Mouse (Mus musculus) cerebellum, adult 11-12 months (tissue): ENCODE results near the gene Fbxo22.
"Not testable (repeated sequence)": the region's sequence is repeated elsewhere in the genome, so short reads cannot be mapped to it uniquely, and the experiment has no call there.

Experiments used
- DNase-seq: peaks from one replicate; pipeline ENCODE4 v3.0.0; 2022

Gene Fbxo22

GRCm38 (mm10) chr9:55240852-55241251, 32.1 kb downstream of the Fbxo22 start:
- DNase-seq = no peak

GRCm38 (mm10) chr9:55241863-55242685, 33.3 kb downstream of the Fbxo22 start:
- no peak for DNase-seq

GRCm38 (mm10) chr9:55243280-55243679, 34.6 kb downstream of the Fbxo22 start:
- no peak for DNase-seq

DNA sequence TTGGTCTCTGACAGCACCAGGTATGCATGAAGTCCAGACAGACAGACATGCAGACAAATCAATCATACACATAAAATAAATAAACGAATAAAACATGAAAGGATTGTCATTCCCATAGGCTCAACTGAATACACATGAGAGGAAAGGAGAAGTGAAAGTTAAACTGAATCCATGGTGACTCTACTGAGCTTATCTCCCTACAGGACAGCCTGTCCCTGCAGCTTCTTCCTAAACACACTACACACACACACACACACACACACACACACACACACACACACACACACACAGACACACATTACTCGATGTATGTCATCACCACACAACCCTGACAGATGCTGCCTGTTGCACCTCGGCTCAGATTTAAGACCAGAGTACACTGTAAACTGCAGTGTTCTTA, 35.4 kb downstream of the Fbxo22 start:
- DNase-seq = no peak

GRCm38 (mm10) chr9:55245057-55245750, 36.5 kb downstream of the Fbxo22 start:
- DNase-seq = not testable (repeated sequence)

DNA sequence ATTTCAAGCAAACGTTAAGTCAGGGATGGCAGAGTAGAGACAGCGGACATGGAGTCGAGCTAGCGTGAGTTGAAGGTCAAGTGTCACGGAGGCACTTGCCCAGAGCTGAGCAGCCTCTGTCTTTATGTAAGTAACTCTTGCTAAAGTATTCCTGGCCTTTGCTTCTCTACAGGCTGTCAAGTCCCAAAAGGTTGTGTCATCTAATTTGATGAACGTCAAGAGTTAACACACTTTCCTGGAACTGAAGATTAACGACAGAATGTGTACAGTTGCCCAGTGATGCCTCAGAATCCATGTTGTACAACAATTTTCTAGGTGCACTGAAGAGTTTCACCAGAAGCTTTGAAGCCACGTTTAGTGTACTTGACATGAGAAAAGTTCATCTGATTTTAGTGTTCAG, 37.7 kb downstream of the Fbxo22 start:
- DNase-seq = no peak

DNA sequence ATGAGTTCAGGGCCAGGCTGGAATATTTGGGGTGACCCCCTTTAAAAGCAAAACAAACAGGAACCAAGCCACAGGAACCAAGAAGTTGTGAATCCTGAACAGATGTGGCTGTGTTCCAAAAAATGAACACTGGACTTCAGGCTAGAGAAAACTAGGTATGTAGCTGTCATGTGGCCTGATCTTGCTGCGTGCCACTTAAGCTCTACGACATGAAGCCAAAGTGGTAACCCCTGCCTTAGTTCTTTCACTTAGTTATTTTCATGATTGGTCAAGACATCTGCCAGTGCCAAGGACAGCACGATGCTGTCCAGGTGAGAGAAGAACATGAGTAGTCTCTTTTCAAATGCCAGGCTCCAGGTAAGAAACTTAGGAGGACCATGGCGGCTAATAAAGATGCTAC, 38.2 kb downstream of the Fbxo22 start:
- no peak for DNase-seq

DNA sequence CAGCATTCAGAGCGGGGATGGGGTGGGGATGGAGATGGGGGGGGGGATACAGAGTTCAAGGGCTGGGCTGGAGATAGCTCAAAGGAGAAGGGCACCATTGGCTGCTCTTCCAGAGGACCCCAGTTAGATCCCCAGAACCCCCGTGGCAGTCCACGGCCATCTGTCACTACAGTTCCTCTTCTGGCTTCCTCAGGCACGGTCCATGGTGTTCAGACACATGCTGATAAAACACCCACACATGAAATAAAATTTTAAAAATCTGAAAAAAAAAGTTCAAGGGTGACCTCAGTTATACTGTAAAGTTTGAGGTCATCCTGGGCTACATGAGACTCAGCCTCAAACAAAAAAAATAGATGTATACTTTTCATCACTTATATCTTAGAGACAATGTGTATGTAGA, 39.7 kb downstream of the Fbxo22 start:
- no peak for DNase-seq

- no peak for DNase-seq
These were observed 42.0 kb downstream of the Fbxo22 start for GRCm38 (mm10) chr9:55250595-55251247.

DNA sequence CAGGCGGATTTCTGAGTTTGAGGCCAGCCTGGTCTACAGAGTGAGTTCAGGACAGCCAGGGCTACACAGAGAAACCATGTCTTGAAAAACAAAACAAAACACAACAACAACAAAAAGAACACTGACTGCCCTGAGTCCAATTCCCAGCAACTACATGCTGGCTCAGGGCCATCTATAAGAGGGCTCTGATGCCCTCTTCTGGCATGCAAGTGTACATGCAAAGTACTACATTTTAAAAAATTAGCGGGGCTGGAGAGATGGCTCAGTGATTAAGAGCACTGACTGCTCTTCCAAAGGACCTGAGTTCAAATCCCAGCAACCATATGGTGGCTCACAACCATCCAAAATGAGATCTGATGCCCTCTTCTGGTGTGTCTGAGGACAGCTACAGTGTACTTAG, 43.4 kb downstream of the Fbxo22 start:
- DNase-seq = not testable (repeated sequence)

DNA sequence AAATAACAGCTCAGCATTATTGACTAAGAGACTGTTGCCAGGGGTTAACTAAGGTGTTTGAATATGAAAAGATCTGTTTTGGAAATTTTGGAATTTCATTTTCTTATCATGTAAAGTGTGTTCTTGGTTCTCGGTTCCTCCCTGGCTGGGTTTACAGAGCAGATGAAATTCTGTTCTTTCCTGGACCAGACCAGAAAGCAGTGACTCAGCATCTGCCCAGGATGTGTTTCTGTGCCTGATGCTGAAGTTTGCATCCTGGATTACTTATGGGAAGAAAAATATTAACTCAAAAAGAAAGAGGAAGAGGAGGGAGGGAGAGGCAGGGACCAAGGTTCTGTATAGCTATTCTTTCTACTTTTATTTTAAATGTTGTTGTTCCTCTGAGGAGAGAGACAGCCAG, 45.1 kb downstream of the Fbxo22 start:
- DNase-seq = no peak

DNA sequence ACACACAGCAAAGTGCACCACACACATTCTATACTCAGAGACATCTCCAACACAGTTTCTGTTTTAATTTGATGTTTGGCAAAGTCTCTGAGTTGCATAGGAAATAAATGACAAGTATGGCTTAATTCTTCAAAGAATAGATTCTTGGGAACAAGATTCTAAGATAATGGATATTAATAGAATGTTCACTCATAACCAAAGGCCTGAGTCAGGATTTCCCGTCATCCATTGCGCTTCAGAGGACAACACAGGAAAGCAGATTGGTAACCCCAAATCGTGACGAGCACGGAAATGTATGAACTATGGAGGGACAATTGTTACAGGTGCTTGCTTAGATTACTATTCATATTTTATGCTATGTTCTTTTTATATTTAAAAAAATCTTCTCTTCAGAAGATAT, 46.3 kb downstream of the Fbxo22 start:
- DNase-seq = no peak

GRCm38 (mm10) chr9:55255604-55256003, 46.9 kb downstream of the Fbxo22 start:
- no peak for DNase-seq

- DNase-seq = no peak
These were observed 48.4 kb downstream of the Fbxo22 start for GRCm38 (mm10) chr9:55257105-55257504.

DNA sequence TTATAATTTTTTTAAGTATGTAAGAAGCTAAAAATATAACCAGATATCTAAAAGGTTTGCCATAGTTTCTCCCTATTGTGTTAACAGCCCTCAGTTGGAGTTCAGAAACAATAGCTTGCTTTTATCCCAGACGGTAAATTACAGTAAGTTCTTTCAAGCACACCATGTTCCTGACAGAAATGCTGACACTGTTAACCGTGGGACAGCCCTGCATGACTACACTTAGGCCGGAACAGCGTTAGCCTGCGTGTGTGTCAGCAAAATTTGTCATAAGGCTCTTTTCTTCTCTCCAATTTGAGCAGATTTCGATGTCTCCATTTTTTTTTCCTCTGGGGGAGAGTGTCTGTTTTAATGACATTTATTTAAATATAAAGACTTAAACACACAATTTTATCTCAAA, 51.0 kb downstream of the Fbxo22 start:
- DNase-seq = no peak

DNA sequence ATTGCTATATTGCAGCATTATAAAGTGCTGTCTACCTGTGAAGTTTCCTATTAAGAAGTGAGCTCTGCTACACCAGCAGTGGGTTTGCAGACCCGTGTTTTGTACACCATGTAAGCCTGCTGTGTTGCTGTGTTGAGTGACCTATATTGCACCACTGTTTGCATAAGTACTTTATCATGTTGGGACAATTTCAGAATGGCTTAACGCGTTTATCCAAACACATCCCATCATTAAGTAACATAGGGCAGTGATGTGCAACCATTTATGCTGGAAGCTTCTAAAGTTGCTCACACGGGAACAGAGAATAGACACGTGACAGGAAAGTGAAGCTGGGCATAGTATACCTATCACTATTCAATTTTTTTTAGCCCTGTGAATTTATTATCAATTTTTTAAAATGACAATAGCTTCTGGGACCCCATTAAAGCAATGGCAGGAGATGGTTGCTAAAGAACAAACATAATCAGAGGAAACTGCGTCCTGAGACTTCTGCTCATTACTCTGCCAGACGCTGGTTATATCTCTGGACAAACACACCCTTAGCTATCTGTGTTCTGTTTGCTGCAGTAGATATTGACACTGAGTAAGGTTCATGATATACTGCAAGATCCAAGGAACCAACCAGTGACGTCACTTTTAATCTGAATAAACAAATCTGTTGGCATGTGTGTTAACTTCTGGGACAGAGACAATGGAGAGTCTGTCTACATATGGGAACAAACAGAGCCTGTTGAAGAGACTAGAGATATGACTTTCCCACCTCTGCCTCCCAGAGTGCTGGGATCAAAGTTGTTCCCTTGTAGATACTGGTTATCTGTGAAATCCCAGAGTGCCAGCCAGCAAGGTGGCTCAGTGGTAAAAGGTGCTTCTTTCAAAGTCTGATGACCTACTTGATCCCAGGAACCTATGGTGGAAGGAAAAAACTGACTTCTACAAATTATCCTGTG, 55.9 kb downstream of the Fbxo22 start:
- DNase-seq = no peak

DNA sequence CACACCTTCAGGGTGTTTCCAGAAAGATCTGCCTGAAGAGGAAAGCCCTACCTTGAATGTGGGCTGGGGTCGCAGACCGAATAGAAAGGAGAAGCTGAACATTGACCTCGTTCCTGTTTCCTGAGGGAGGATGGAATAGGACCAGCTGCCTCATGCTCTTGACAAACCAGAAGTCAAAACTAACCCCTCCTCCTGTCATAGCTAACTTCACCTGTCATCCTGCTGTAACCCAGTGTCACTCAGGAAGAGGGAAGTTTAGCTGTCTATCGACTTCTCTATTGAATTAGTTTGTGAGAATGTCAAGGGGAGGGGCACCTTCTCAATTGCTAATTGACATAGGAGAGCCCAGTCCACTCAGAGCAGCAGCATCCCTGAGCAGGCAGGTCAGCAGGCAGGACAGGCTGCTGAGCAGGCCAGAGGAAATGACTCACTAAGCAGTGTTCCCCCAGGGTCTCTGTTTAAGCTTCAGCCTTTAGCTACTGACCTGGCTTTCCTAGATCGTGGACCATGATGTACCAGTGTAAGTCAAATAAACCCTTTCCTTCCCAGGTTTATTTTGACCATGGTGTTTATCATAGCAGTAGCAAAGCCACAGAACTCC, 63.3 kb downstream of the Fbxo22 start:
- no peak for DNase-seq

- DNase-seq = peak; percentile 92
These were observed 65.2 kb downstream of the Fbxo22 start for GRCm38 (mm10) chr9:55273906-55274305.
